Mouse (Mus musculus): ENCODE results near the gene Mier3. TPM values are rescaled to one million over a fixed set of nuclear protein-coding genes. Genes with fewer than 3 reads are reported as not detected.
A peak's percentile ranks its signal among the peaks of the same experiment; 100 is the strongest.

The Mier3 gene
- 13.6 and 14.3 TPM in 2 replicates for polyA plus RNA-seq (2015; fragmentation: Nextera tagmentation; extraction: Ambion mirVana)

DNA sequence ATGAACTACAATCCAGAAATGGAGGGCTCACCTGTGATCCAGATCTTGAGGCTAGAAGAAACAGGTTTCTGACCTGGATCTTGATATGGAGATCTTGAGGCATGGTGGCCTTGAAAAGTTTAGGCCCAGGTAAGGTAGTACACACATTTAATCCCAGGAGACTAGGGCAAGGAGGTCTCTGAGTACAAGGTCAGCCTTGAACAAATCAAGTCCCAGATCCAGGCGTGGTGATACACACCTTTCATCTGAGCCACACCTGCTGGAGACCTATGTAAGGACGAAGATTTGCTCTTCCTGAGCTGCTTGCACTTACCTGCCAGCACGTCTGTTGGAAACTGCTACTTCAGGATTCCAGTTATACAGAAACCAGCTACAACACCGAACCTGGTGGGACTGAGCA is at the start of gene Mier3:
Gene Mier3 (plus strand): TSS at position 301 of the 400 bp plus-strand sequence.
- H3K4me2 ChIP-seq = no peak within 1 kb of the TSS
- ATAC-seq (ENCODE audit: insufficient read depth) = no peak
- 77% methylated on average over 4 of the region's 4 CpGs for WGBS (ENCODE audit: insufficient replicate concordance)
- no peak within 1 kb of the TSS for H3K9ac ChIP-seq
- H3K36me3 ChIP-seq (replicated peaks) = no peaks in the 10 kb centered on the region
- H3K4me3 ChIP-seq (replicated peaks) = no peak within 1 kb of the TSS
- H3K27me3 ChIP-seq = no peaks in the 10 kb centered on the region
- peaks cover 27% of the 10 kb centered on the region for H3K4me1 ChIP-seq (replicated peaks)
- H3K9me3 ChIP-seq (replicated peaks) = no peaks in the 10 kb centered on the region
- H3K27ac ChIP-seq (replicated peaks) = no peak within 1 kb of the TSS

DNA sequence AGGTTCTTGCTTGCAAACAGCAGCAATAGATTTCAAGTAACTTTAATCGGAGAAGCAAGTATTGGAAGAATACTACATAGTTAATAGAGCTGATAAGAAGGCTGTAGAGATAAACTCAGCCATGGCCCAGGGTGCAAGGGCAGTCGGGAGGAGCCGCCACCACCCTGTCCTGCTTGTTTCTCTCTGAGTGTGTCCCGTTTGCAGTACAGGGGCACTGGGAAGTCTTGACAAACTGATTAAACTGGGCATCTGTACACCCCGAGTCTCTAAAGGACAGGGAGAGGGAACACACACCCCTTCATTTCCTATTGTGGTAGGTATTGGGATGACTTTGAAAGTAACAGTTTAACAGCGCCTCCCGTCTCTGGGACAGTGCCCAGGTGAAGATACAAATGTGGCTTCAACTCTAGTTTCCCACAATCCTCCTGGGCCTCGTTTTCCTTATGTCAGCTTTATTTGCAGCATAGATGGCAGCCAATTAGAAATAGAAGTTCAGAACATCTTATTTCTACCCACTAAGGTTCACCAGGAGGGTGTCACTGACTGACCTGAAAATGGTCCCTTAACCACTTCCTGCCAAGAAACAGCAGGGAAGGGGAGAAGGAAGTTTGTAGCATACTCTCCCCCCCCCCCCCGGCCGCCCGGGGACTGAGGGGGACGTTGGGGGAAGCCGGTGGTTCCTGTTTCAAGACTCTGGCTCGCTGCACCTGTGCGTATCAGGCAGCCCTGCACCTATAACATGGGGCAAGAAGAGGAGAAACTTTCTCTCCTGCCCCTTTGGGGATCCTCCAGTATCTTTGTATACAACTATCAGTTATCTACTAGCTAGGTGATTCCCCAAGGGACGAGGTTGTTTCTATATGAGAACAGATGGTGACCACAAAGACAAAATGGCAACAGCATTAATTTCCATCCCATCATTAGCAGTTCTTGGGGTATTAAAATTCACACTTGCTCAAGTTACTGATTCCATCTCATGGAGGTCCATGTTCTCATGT is 46.3 kb upstream of the Mier3 start:
- Histone ChIP-seq H3K27me3 (no peaks in the 10 kb centered on the region), H3K4me1 (replicated peaks) (peaks cover 10% of the 10 kb centered on the region), H3K9ac (no peak overlapping the region), H3K27ac (replicated peaks) (peak overlapping the region; percentile 30; the same call in 1 of the 2 replicates), H3K4me2 (peak overlapping the region; percentile 55), H3K36me3 (replicated peaks) (no peaks in the 10 kb centered on the region), H3K9me3 (replicated peaks) (no peaks in the 10 kb centered on the region), H3K4me3 (replicated peaks) (peak overlapping the region; percentile 22)
- WGBS (ENCODE audit: insufficient replicate concordance) = 15% methylated on average over 16 of the region's 16 CpGs
- ATAC-seq (ENCODE audit: insufficient read depth) = peak; percentile 70

DNA sequence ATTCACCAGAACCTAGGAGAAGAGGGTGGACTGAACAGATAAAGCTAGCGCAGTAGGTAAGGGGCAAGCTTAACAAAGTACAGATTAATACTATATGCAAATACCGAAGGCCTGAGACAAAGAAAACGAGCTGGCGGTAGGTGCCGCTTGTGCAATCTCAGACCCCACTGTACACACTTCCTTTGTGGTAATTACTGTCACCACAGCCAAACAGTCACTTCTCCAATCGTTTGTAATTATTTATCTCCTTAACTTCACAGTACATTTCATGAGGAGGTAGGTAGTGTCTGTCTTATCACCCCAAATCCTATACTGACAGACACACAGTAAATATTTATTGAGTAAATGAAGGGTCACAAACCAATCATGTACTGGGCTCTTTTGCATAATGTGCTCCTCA is 40.5 kb upstream of the Mier3 start:
- no peak overlapping the region for H3K4me2 ChIP-seq
- H3K27ac ChIP-seq (replicated peaks) = no peak overlapping the region
- no peaks in the 10 kb centered on the region for H3K9me3 ChIP-seq (replicated peaks)
- H3K9ac ChIP-seq = no peak overlapping the region
- H3K4me1 ChIP-seq (replicated peaks) = peaks cover 8% of the 10 kb centered on the region; the same call in 1 of the 2 replicates
- no peak overlapping the region for H3K4me3 ChIP-seq (replicated peaks)
- WGBS (ENCODE audit: insufficient replicate concordance) = 15% methylated on average over 6 of the region's 6 CpGs
- H3K36me3 ChIP-seq (replicated peaks) = no peaks in the 10 kb centered on the region
- ATAC-seq (ENCODE audit: insufficient read depth) = no peak
- no peaks in the 10 kb centered on the region for H3K27me3 ChIP-seq

DNA sequence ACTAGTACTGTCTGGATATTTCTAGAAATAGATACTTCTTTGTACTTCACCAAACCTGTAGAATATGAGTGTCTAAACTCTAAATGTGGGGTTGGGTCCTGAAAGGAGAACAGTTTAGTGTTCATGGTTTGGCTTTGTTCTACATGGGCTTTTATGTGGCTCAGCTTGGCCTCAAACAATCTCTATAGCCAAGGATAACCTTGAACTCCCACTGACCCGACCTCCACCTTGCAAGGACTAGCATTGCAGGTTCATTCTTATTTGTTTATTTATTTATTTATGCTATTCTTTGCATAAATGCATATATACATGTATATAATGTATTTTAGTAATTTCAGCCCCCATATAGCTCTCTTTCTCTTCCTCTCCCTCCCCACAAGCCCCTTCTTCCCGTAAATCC is 37.1 kb upstream of the Mier3 start:
- 49% methylated on average over 2 of the region's 2 CpGs for WGBS (ENCODE audit: insufficient replicate concordance)
- Histone ChIP-seq H3K27me3 (0 out of 2 replicates have a peak, but pooled peaks cover 3% of the 10 kb centered on the region), H3K9ac (no peak overlapping the region), H3K4me2 (no peak overlapping the region), H3K4me1 (replicated peaks) (peaks cover 8% of the 10 kb centered on the region; the same call in 1 of the 2 replicates), H3K27ac (replicated peaks) (no peak overlapping the region), H3K9me3 (replicated peaks) (no peaks in the 10 kb centered on the region), H3K36me3 (replicated peaks) (no peaks in the 10 kb centered on the region), H3K4me3 (replicated peaks) (no peak overlapping the region)
- ATAC-seq (ENCODE audit: insufficient read depth) = no peak

DNA sequence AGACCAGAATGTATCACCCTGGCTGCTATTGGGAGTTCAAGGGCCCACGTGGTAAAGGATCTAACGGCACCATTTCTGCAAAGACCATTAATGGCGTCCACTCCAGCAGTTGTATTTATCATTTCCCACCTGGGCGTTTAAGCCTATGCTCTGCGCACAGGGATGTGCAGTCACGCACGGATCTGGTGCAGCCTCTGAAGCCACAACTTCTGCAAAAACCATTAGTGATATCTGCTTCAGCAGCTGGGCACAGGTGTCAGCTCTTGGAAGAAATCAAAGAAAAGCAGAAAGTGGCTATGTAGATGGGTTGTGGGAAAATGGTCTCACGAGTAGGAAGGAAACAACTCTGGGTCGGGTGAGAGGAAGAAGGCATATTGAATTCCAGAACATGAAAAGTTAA is 34.6 kb upstream of the Mier3 start:
- ATAC-seq (ENCODE audit: insufficient read depth) = no peak; the same call in 1 of the 2 replicates
- H3K36me3 ChIP-seq (replicated peaks) = no peaks in the 10 kb centered on the region
- H3K9ac ChIP-seq = no peak overlapping the region
- H3K4me1 ChIP-seq (replicated peaks) = no peaks in the 10 kb centered on the region
- H3K4me2 ChIP-seq = no peak overlapping the region
- H3K4me3 ChIP-seq (replicated peaks) = no peak overlapping the region
- 30% methylated on average over 9 of the region's 9 CpGs for WGBS (ENCODE audit: insufficient replicate concordance)
- 0 out of 2 replicates have a peak, but pooled peaks cover 3% of the 10 kb centered on the region for H3K27me3 ChIP-seq
- no peaks in the 10 kb centered on the region for H3K9me3 ChIP-seq (replicated peaks)
- H3K27ac ChIP-seq (replicated peaks) = no peak overlapping the region

DNA sequence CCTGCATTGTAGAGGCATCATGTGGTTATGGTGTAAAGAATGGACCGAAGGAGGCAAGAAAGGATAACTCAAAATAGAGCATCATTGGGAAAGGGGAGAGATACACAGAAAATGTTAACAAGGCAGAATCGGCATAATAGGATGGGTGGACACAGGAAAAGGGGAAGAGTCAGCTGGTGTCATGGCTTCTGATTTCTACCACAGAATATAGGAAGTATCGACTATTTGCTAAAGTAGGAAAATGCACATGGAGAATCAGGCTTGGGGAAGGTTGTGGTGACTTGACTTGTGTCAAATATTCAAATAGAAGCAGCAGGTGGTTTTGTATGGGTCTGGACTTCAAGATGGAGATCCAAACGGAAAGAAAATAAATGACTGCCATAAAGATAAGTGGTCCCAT is 33.5 kb upstream of the Mier3 start:
- H3K4me3 ChIP-seq (replicated peaks) = no peak overlapping the region
- H3K27me3 ChIP-seq = 0 out of 2 replicates have a peak, but pooled peaks cover 3% of the 10 kb centered on the region
- 62% methylated on average over 4 of the region's 4 CpGs for WGBS (ENCODE audit: insufficient replicate concordance)
- no peak for ATAC-seq (ENCODE audit: insufficient read depth)
- H3K4me1 ChIP-seq (replicated peaks) = no peaks in the 10 kb centered on the region
- no peak overlapping the region for H3K4me2 ChIP-seq
- H3K27ac ChIP-seq (replicated peaks) = no peak overlapping the region
- H3K9me3 ChIP-seq (replicated peaks) = no peaks in the 10 kb centered on the region
- no peaks in the 10 kb centered on the region for H3K36me3 ChIP-seq (replicated peaks)
- no peak overlapping the region for H3K9ac ChIP-seq

DNA sequence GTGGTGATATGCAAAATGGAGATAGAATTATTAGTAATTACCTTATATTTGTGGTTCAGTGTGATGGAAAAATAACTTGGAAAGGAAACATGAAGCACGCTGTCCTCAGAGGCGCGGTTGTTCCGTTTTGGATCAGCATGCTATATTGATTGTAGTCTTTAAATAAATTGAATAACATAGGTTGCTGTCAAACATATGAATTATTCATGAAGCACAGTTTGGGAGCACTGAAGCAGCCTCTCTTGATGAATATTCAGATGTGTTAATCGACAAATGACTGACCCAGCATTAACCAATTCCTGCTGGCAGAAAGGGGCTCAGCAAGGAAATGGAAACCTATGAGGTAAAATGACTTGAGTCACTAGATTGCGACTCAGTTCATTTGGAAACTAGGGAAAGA is 29.8 kb upstream of the Mier3 start:
- Histone ChIP-seq H3K9me3 (replicated peaks) (no peaks in the 10 kb centered on the region), H3K36me3 (replicated peaks) (no peaks in the 10 kb centered on the region), H3K4me3 (replicated peaks) (no peak overlapping the region), H3K27me3 (0 out of 2 replicates have a peak, but pooled peaks cover 3% of the 10 kb centered on the region), H3K9ac (no peak overlapping the region), H3K27ac (replicated peaks) (no peak overlapping the region), H3K4me1 (replicated peaks) (peaks cover 13% of the 10 kb centered on the region), H3K4me2 (no peak overlapping the region)
- ATAC-seq (ENCODE audit: insufficient read depth) = no peak
- WGBS (ENCODE audit: insufficient replicate concordance) = 81% methylated on average over 6 of the region's 6 CpGs

DNA sequence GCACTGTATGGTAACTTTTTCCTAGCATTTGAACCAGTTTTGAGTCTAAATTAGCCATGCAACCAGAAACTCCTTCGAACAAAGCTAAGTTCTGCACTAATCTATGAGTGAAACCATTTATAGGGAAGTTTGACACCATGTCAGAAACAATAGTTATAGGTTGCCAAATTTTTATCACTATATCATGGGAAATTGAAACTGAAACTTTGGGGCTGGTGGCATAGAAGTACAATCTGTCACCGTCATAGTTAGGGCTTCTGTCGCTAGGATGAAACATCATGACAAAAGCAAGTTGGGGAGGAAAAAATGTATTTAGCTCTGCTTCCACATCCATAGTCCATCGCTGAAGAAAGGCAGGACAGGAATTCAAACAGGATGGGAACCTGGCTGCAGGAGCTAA is 25.5 kb upstream of the Mier3 start:
- 66% methylated on average over 4 of the region's 4 CpGs for WGBS (ENCODE audit: insufficient replicate concordance)
- Histone ChIP-seq H3K4me1 (replicated peaks) (peaks cover 55% of the 10 kb centered on the region), H3K27me3 (no peaks in the 10 kb centered on the region), H3K9ac (0 out of 2 replicates have a peak overlapping the region, but pooled peaks have one; percentile 20), H3K9me3 (replicated peaks) (no peaks in the 10 kb centered on the region), H3K36me3 (replicated peaks) (no peaks in the 10 kb centered on the region), H3K4me2 (peak overlapping the region; percentile 60), H3K27ac (replicated peaks) (peak overlapping the region; percentile 89), H3K4me3 (replicated peaks) (no peak overlapping the region)
- ATAC-seq (ENCODE audit: insufficient read depth) = no peak

DNA sequence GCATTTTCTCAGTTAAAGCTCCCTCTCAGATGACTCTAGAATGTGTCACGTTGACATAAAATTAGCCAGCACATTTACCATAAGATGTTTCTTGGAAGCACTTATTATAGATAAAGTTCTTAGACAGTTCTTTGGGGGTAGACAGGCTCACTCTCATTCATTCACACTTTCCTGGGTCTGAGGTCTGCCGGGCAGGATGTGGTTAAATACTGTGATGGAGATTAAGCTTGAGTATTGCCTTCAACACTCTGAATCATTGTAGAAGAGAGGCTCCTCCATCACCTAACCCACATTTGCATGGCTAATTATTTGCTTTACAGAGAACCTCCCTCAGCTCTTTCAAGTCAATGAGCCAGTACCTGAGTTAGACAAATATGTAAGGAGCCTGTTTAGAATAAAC is 24.9 kb upstream of the Mier3 start:
- H3K9me3 ChIP-seq (replicated peaks) = no peaks in the 10 kb centered on the region
- peak overlapping the region; percentile 33 for H3K4me3 ChIP-seq (replicated peaks)
- H3K9ac ChIP-seq = peak overlapping the region; percentile 20; the same call in 1 of the 2 replicates
- WGBS (ENCODE audit: insufficient replicate concordance) = 13% methylated on average over 2 of the region's 2 CpGs
- H3K27ac ChIP-seq (replicated peaks) = peak overlapping the region; percentile 89
- H3K27me3 ChIP-seq = no peaks in the 10 kb centered on the region
- no peak for ATAC-seq (ENCODE audit: insufficient read depth)
- peak overlapping the region; percentile 60 for H3K4me2 ChIP-seq
- no peaks in the 10 kb centered on the region for H3K36me3 ChIP-seq (replicated peaks)
- peaks cover 59% of the 10 kb centered on the region for H3K4me1 ChIP-seq (replicated peaks)

DNA sequence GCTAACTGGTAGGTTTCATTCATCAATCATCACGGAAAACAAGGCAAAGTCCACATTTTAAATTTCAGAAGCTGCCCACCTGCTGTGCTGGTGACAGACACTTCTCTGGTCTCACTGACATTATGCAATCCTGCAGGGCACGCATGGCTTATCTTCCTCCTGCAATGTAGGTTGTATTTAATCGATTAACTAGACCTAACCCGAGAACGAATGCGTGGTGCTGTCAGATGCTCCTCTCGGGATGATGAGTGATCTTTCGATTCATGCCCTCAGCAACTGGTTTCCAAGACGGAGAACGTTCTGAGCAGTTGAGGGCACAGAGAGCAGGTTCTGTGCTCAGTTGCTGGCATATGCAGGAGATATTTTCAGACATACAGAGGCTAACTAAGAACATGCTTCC is 24.5 kb upstream of the Mier3 start:
- H3K27ac ChIP-seq (replicated peaks) = peak overlapping the region; percentile 89
- H3K4me1 ChIP-seq (replicated peaks) = peaks cover 59% of the 10 kb centered on the region
- H3K36me3 ChIP-seq (replicated peaks) = no peaks in the 10 kb centered on the region
- WGBS (ENCODE audit: insufficient replicate concordance) = 13% methylated on average over 10 of the region's 10 CpGs
- no peaks in the 10 kb centered on the region for H3K27me3 ChIP-seq
- peak overlapping the region; percentile 20; the same call in 1 of the 2 replicates for H3K9ac ChIP-seq
- H3K9me3 ChIP-seq (replicated peaks) = no peaks in the 10 kb centered on the region
- H3K4me2 ChIP-seq = peak overlapping the region; percentile 60
- H3K4me3 ChIP-seq (replicated peaks) = peak overlapping the region; percentile 33
- ATAC-seq (ENCODE audit: insufficient read depth) = peak; percentile 89

DNA sequence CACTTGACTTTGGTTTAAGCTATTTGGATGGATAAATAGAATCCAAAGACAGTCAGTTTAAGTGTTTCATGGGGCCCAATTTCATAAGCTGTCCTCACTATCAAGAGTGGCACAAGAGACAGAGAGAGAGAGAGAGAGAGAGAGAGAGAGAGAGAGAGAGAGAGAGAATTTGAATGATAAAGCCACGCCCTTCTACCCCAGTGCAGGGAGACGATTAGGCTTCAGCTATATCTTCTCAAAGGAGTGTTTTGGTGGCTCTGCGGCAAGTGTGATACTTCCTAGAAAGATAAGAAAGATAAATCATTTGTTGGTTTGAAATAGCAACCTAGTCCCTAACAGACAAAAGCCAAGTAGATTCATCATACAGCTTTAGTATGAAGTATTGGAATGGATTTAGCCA is 24.0 kb upstream of the Mier3 start:
- ATAC-seq (ENCODE audit: insufficient read depth) = peak; percentile 93
- peak overlapping the region; percentile 33 for H3K4me3 ChIP-seq (replicated peaks)
- WGBS (ENCODE audit: insufficient replicate concordance) = 5% methylated on average over 3 of the region's 3 CpGs
- no peaks in the 10 kb centered on the region for H3K27me3 ChIP-seq
- H3K9me3 ChIP-seq (replicated peaks) = no peaks in the 10 kb centered on the region
- peak overlapping the region; percentile 60 for H3K4me2 ChIP-seq
- H3K36me3 ChIP-seq (replicated peaks) = no peaks in the 10 kb centered on the region
- no peak overlapping the region for H3K9ac ChIP-seq
- peaks cover 59% of the 10 kb centered on the region for H3K4me1 ChIP-seq (replicated peaks)
- peak overlapping the region; percentile 89 for H3K27ac ChIP-seq (replicated peaks)
